Mouse (Mus musculus) limb, embryonic 12.5 days (tissue): ENCODE results near the gene Tbc1d1. TPM values are rescaled to one million over a fixed set of nuclear protein-coding genes. Genes with fewer than 3 reads are reported as not detected.

Source experiments
- ATAC-seq: fragments of 200-750 bp; cut with Nextera tagmentation; 2 replicates; pipeline ENCODE4 v1.8.0; 2017; ENCODE audit warnings: low read depth, moderate TSS enrichment; ENCODE audit not compliant: insufficient number of reproducible peaks, insufficient read depth, low FRiP score, low TSS enrichment
- H3K27ac ChIP-seq: fragments of 300-500 bp; sonication (generic); 2 replicates; pipeline ENCODE4 v1.5.1; 2016; ENCODE audit warnings: mild to moderate bottlenecking, moderate library complexity
- H3K27me3 ChIP-seq: fragments of 300-500 bp; sonication (generic); 2 replicates; pipeline ENCODE4 v1.6.1; 2016; ENCODE audit warnings: mild to moderate bottlenecking, moderate library complexity
- H3K36me3 ChIP-seq: fragments of 300-500 bp; sonication (generic); 2 replicates; pipeline ENCODE4 v1.6.1; 2016; ENCODE audit warnings: mild to moderate bottlenecking, moderate library complexity
- H3K4me1 ChIP-seq: fragments of 300-500 bp; sonication (generic); replicated peaks from 2 replicates; pipeline ENCODE4 v1.6.1; 2016
- H3K4me2 ChIP-seq: fragments of 300-500 bp; sonication (generic); 2 replicates; pipeline ENCODE4 v1.6.1; 2016; ENCODE audit warnings: mild to moderate bottlenecking, moderate library complexity
- H3K4me3 ChIP-seq: fragments of 300-500 bp; sonication (generic); replicated peaks from 2 replicates; pipeline ENCODE4 v1.5.1; 2016; ENCODE audit warnings: mild to moderate bottlenecking
- H3K9ac ChIP-seq: fragments of 300-500 bp; sonication (generic); replicated peaks from 2 replicates; pipeline ENCODE4 v1.6.1; 2016; ENCODE audit warnings: mild to moderate bottlenecking, moderate library complexity
- H3K9me3 ChIP-seq: fragments of 300-500 bp; sonication (generic); 2 replicates; pipeline ENCODE4 v1.6.1; 2016; ENCODE audit warnings: mild to moderate bottlenecking, moderate library complexity
- WGBS: fragments of 180-500 bp; shearing (Covaris S2); methylation state at CpG from one replicate; pipeline ENCODE4 v1.1.7; 2016; 5-methylcytosine and 5-hydroxymethylcytosine counted together
- microRNA-seq: library from miRNA; unstranded; fragments of <30 nt; microRNA quantifications from one replicate; pipeline ENCODE4, GENCODE M21; 2017
- polyA plus RNA-seq: library from polyadenylated mRNA; unstranded; fragments of >200 nt; fragmentation: Nextera tagmentation; extraction: Ambion mirVana; gene quantifications from 2 replicates; pipeline ENCODE4 v1.2.1, GENCODE M21; 2016

Tbc1d1 gene
- polyA plus RNA-seq, 1 experiment from 2014 or later: 32.8 TPM

DNA sequence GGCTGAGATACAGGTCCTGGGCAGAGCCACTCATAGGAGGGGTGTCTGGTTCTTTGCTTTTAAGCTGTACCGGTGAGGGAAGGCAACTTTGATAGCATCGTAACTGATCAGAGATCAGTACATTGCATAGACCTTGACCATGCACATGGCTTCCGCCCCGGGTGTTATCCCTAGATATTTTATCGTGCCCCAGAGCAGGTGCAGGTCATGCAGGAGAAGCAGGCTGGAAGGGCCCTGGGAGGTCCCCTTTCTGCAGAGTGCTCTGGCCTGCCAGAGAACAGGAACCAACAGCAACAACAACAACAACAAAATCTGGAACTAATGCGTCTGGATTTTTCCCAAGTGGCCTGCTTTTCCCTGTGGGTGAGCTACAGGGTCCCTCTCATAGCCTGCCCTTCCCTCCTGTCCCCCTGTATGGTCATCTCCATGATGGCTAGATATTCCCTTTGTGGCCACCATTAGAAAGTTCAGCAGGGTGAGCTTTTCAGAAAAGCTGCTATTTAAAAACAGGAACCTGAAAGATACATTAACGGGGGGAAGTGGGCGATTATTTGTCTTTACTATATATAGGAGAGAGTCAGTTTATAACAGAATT is 236.4 kb downstream of the Tbc1d1 start:
- Histone ChIP-seq H3K27ac (no peak overlapping the region), H3K27me3 (no peaks in the 10 kb centered on the region; the same call in 1 of the 2 replicates), H3K9ac (no peak overlapping the region), H3K9me3 (no peaks in the 10 kb centered on the region), H3K4me2 (no peak overlapping the region), H3K4me1 (peaks cover 42% of the 10 kb centered on the region), H3K36me3 (no peaks in the 10 kb centered on the region), H3K4me3 (no peak overlapping the region)
- 78% methylated on average over 8 of the region's 8 CpGs for WGBS
- no peak for ATAC-seq

DNA sequence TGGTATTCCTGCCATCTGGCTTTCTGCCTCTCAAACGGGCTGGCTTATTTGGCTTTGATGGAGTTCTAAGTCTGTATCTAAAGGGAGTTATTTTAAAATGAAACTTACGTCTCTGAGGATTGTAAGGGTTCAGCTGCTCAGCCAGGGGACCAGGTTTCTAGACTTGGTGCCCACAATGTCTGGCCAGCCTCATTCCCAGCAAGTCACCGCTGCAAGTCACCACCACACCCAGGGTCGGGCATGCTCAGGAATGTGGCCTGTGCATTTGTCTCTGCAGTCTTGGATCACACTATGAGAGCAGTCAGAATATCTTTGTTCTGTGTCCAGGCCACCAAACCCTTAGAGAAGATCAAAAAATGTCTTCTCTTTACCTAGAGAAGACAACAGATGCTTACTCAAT is 237.4 kb downstream of the Tbc1d1 start:
- Histone ChIP-seq H3K27ac (no peak overlapping the region), H3K9ac (no peak overlapping the region), H3K4me2 (no peak overlapping the region), H3K4me1 (peaks cover 35% of the 10 kb centered on the region), H3K27me3 (no peaks in the 10 kb centered on the region; the same call in 1 of the 2 replicates), H3K4me3 (no peak overlapping the region), H3K36me3 (no peaks in the 10 kb centered on the region), H3K9me3 (no peaks in the 10 kb centered on the region)
- WGBS: 81% methylated on average over 4 of the region's 4 CpGs
- ATAC-seq: no peak

DNA sequence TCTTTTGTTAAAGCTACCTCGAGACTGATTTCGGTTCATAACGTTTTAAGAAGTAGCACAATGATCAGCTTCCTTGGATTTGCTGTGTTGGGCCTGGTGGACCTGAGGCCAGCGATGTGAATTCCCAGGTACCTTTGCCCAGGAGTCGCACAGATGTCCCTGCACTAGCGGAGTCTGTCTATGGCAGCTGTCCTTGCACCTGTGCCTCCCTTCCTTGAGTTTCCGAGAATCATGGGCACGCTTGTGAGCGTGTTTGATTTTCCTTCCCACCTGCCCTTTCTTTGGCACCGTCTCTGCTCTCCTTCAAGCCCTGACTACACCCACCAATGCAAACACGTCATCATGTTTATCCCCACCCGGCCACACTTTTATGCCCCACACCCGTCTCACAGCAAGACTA is 242.1 kb downstream of the Tbc1d1 start:
- H3K4me3 ChIP-seq: no peak overlapping the region
- no peaks in the 10 kb centered on the region for H3K36me3 ChIP-seq
- H3K27me3 ChIP-seq: no peaks in the 10 kb centered on the region
- no peak overlapping the region for H3K4me2 ChIP-seq
- WGBS: 81% methylated on average over 13 of the region's 13 CpGs
- no peak overlapping the region for H3K27ac ChIP-seq
- no peak overlapping the region for H3K9ac ChIP-seq
- no peaks in the 10 kb centered on the region for H3K4me1 ChIP-seq
- no peaks in the 10 kb centered on the region for H3K9me3 ChIP-seq
- ATAC-seq: no peak

DNA sequence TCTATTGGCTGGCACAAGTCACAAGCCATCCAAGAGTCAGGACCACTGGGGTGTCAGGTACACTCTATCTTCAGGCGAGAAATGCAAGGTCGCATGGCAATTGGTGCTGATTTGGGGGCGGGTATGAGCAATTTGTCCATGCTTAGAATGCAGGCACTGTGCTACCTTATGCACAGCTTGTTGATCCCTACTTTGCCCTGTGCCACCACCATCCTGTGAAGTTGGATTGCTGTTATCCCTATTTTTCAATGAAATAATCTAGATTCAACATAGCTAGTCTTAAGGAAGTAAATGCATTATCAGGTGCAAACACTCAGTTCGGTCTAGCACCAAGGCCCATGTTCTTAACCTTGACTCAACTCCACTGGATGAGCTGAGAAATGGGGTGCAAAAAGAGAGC is 244.6 kb downstream of the Tbc1d1 start:
- H3K27ac ChIP-seq: no peak overlapping the region
- H3K27me3 ChIP-seq: no peaks in the 10 kb centered on the region
- no peak overlapping the region for H3K4me2 ChIP-seq
- whole genome bisulfite sequencing: 92% methylated on average over 4 of the region's 4 CpGs
- no peaks in the 10 kb centered on the region for H3K9me3 ChIP-seq
- H3K9ac ChIP-seq: no peak overlapping the region
- no peaks in the 10 kb centered on the region for H3K4me1 ChIP-seq
- no peak for ATAC-seq
- no peak overlapping the region for H3K4me3 ChIP-seq
- no peaks in the 10 kb centered on the region for H3K36me3 ChIP-seq

Small RNAs within 50 kb of the gene (microRNA-seq; reads per million reads assigned to microRNA genes)
- gene Gm22395: not detected

Other genes starting within 250 kb of the Tbc1d1 start
- 18.1 and 18.7 TPM in 2 replicates for gene Rell1, start 187.4 kb upstream of the Tbc1d1 start, polyA plus RNA-seq
- gene Pgm2, start 63.4 kb upstream of the Tbc1d1 start, polyA plus RNA-seq: 32.0 and 35.2 TPM in 2 replicates